Mouse (Mus musculus) heart, postnatal 36 days (tissue): ENCODE results near the gene Igll1. TPM values are rescaled to one million over a fixed set of nuclear protein-coding genes. Genes with fewer than 3 reads are reported as not detected.

Experiments
- DNase-seq, 2 experiments: peaks; one replicate each; pipeline ENCODE4 v3.0.0; 2021 to 2022
- intact Hi-C: fragments of 180-260 bp; cut with DNase I; formaldehyde crosslinking; loops from one replicate; pipeline ENCODE4 v1.15.1; 2025
- total RNA-seq, 2 experiments: library from RNA; stranded (reverse); gene quantifications; 2 replicates each; pipeline ENCODE4 v1.2.3; 2021

Igll1 gene
- not detected for total RNA-seq

DNA sequence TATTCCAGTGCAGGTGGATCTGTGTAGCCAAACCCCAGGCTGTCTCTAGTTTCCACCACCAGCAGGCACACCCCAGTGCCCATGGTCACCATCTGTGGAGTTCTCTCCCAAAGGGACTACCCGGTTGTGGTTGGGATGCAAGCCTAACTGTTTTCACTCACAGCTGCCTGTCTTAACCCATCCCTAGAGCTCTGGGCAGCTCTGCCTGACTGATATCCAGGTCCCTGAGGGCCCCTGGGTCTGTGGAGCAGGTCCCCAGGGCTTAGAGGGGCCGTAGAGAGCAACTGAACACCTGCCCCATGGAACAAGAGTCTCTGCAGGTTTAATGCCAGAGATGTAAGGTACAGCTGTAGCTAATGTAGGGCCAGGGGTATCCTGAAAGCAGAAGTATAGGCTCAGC lies at the start of gene Igll1:
Gene Igll1 (minus strand): TSS at position 8 of the 400 bp plus-strand sequence.
- no peak for DNase-seq
- intact Hi-C loops, result no loop called here

DNA sequence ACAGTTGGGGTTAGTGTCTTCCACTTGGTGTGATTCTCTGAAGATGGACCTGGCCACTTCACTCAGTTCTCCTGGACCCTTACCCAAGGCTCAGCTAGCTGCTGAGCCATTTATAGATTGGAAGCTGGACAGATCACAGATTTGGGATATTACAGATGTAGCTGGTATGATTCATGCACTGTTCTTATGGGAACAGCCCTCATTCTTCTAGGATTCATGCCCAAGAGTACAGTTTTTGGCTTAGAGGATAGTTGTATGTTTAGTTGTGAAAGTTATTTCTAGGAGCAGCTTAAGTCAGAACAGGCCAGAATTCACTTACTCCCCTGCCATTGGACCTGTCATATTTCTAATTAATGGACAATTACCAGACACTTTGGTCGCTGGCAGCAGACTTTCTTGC lies 49.7 kb upstream of the Igll1 start:
- intact Hi-C loops, result no loop called here
- DNase-seq, result no peak

DNA sequence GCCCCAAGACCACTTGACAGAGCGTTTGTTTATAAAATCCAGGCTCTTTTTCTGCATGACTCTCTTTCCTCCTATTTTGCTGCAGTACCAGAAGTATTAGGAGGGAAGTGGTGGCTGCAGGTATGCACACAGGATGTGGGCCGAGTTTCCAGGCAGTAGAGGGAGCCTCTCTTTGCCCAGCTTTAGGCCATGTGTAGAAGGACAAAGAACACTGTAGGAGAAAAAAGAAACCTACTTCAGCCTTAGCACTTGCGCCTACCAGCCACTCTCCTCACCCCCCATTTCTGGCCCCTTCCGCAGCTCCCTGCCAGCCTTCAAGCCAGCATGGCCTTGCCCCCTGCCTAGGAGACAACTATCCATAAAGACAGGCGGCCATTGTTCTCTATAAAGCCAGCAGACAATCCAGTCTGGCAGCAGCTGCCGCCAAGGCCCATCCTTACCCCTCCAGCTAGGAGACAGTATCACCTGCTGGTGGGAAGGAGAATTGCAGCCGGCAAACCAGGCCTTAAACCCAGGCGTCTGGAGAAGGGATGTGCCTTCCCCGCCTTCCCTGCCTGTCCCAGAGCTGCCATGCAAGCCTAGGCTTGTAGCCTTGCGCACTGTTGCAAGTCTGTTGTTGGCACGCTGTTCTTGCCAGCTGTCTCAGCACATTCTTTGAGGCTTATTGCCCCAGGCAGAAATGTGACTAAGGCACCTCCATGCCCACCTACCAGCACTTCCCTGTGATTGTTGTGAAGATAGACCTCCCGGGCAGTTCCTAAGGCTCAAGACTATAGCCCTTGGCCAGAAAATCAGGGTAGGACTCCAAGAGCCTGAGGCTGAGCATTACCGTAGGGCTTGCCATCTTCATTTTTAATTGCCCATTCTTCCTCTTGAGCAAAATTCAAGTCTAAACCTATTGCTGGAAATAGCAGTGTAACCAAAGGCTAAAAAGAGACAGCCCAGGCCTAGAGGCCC lies 48.1 kb upstream of the Igll1 start:
- DNase-seq, result peak; percentile 79 to 80
- intact Hi-C loops, result loop anchor here (1.0 kb wide), 2 partner anchors 16 to 57 kb away; partner anchors contain the start of gene Ppm1f

DNA sequence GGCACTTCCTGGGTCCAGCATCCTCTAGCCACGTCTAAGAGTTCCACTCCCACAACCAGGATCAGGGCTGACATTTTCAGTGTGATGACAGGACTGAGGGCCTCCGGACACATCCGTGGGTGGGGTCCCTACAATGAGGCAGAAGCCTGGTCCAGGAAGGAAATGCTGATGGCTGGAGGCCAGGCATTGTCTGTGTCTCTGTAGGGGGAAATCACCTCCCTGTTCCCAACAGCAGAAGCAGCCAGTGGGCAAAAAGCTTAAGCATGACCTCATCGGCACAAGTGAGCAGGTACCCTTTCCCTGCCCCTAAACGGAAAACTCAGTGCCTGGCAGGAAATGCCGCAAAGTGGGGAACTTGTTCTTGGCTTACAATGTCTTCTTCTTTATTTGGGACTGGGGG lies 44.0 kb upstream of the Igll1 start:
- intact Hi-C loops, result no loop called here
- DNase-seq, result peak; percentile 74 to 81

DNA sequence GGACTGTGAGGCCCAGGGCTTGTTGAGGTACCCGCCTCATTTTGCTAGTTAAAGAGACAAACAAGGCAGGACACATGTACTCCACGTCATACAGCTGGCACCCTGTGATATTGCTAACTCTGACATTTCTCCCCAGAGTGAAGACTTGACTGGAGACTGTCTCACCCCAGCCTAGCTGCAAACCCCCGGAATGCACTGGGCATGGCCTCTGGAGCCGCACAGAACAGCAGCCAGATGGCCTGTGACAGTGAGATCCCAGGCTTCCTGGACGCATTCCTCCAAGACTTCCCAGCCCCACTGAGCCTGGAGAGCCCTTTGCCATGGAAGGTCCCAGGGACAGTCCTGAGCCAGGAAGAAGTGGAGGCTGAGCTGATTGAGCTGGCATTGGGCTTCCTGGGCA lies 39.4 kb upstream of the Igll1 start:
- DNase-seq, result no peak
- intact Hi-C loops, result no loop called here

DNA sequence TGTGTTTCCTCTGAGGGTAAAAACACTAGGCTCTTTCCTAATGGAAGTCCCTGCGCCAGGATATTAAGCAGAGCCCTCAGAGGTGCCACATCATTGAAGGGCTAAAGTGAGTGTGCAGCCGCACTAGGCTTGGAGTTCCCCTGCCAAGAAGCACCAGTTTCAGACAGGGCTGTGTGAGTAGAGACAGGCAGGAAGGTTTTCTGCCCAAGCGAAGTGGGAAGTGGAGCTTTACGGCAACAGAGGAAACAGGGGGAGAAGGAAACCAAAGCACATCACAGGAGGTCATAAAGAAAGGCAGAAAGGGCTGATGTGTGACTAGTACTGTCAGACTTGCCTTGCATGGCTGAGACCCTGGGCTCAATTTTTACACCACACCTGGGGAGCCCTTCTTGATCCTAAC lies 38.5 kb upstream of the Igll1 start:
- intact Hi-C loops, result no loop called here
- DNase-seq, result no peak

DNA sequence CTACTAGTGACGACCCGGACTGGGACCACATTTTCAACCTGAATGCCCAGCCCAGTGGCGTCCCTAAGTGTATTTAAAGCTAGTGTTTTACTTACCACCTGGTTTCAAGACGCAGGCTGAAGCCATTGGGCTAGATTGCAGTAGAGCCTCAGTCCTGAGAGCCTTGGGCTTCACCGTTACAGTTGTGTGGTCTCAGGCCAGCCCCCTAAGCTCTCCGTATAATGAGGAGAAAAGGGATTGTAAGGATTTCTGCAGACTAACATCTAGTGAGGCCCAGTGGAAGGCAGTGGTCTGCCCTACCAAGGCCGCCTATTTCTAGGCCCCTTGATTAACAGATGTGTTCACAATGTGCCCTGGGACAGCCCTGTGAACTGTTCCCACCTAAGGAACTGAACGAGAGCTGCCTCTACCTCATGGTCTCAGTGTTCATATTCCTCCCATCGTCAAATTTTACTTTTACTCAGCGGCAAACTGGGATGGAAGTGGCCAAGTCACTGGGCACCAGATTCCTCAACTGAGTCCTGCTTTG lies 33.3 kb upstream of the Igll1 start:
- intact Hi-C loops, result loop anchor here (5.0 kb wide), 2 partner anchors 40 to 85 kb away; partner anchors contain the start of gene Mapk1
- DNase-seq, result no peak

DNA sequence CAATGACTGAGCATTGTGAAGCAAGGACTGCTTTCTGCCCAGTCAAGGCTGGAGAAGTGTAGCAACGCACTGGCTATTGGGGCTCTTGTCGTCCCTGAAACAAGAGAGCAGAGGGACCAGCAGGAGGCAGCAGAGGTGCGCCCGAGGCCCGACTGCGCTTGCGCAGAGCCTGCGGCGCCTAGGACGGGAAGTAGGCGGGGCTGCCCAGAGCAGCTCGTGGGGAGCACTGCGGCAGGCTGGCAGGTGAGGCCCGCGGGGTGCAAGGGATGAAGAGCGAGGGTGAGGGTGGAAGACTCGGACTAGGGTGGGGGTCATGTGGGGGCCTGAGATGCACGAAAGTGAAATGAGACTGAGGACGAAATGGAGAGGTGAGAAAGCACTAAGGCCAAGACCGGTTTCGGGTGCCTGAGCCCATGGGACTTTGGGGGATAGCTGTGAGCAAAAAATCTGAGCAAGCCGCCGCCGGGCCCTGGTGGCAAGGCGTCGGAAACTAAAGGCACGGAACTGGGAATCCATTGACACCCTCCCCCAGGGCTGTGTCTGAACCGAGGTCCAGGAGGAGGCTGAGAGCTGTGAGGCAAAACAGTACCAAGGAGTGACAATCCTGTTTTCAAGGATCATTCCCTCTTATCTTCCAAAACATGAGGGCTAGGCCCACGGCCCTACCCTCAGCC lies 32.7 kb upstream of the Igll1 start, which contains the start of gene Ppm1f:
Gene Ppm1f (plus strand): TSS at position 88 of the 674 bp plus-strand sequence.
- DNase-seq, result peak; percentile 97 to 98
- intact Hi-C loops, result loop anchor here (1.0 to 5.0 kb wide), 4 partner anchors 16 to 86 kb away; partner anchors contain the start of genes Mapk1, Top3b and Vpreb1

DNA sequence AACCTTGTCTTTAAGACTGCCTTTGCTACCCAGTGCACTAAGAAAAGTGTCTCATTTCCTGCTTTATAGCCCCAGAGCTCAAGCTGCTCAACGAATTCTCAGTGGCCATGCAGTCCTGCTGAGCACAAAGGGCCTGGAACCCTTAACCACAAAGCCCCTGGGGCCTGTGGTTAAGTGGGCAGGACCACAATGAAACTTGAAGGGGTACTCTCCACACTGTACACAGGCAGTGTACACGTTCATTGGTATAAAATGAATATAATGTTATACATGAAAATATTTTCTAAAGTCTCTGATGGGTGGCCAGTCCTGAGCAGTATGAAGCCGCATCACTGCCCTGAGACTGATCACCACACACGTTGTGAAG lies 32.2 kb upstream of the Igll1 start:
- intact Hi-C loops, result loop anchor here (1.0 to 5.0 kb wide), 4 partner anchors 16 to 86 kb away; partner anchors contain the start of genes Mapk1, Top3b and Vpreb1
- DNase-seq, result no peak

DNA sequence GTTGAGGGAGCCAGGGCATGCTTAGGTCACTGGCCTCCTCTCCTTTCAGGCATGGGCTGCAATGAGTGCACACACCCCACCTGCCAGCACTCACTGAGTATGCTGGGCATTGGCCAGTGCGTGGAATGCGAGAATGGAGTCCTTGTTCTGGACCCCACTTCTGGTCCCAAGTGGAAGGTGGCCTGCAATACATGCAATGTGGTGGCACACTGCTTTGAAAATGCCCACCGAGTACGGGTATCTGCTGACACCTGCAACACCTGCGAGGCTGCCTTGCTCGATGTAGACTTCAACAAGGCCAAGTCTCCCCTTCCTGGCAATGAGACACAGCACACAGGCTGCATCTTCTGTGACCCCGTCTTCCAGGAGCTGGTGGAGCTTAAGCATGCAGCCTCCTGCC lies 28.6 kb upstream of the Igll1 start:
- DNase-seq, result no peak
- intact Hi-C loops, result no loop called here

DNA sequence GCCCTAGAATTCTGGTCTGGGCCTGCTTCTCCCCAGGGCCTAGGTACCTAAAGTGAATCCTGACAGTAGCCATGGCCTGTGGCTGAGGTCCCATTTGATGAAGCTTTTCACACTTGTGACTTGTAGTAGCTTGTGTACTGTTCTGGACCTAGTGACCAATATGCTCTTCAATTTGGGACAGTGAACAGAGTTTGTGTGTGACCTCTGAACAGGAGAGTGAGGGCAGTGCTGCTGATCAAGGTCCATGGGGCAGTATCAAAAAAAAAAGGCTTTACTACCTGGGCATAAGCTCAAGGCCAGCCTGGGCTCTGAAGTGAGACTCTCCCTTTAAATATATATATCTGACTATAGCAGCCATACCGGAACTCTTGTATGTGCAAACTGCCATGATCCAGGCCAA lies 24.6 kb upstream of the Igll1 start:
- intact Hi-C loops, result no loop called here
- DNase-seq, result no peak

DNA sequence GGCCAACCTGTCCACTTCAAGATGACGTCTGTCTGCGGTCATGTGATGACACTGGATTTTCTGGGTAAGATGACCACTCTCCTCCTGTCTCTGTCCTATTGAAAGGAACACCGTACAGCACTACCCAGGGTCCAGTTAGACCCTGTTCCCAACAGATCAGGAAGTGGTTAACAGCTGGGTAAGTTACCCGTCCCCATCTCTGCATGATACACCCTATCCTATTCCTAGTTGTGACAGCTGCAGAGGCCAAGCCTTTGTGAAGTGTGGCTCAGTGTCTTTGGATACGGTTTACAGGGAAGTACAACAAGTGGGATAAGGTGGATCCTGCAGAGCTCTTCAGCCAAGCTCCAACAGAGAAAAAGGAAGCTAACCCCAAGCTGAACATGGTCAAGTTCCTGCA lies 15.2 kb upstream of the Igll1 start:
- intact Hi-C loops, result no loop called here

DNA sequence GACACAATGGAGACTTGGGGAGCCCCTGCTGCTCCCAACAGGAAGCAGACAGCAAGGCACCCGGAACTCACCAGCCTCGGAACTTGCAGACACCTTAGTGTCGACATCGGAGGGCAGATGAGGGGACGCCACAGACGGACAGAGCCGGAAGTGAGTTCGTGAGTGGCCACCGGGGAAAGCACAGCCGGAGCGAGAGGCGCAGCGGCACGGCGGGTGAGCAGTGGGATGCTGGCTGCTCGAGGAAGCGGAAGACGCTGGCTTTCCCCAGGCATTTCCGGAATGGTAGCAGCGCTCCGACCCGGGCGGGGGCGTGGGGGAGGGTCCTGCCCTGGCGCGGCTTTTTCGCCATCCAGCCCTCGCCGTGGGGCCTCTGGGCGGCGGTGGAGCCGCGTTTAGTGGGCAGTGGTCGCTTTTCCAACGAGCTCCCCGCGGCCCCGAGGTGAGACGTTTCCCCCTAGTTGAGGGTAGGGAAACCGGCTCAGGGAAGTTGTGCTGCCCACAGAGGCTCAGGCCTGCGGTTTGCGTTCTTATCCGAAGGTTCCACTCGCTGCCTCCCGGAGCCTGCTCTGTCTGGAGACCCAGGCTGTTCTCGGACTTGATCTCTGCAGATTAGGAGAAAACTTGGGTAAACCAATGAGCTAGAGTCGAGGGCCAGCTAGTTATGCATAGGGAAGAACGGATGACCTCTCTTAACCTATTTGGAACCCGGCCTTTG lies 7.0 kb upstream of the Igll1 start, which contains the start of the genes Top3b and Vpreb1:
Gene Top3b (plus strand): TSS at position 120 of the 715 bp plus-strand sequence.
Gene Vpreb1 (minus strand): TSS at position 227 of the 715 bp plus-strand sequence.
- DNase-seq, result peak; percentile 82 to 85
- intact Hi-C loops, result loop anchor here (1.0 kb wide), 1 partner anchor 26 kb away; the partner anchor contains the start of gene Ppm1f

More for the DNA sequence above, 15.2 kb upstream of the Igll1 start:
- no peak for DNase-seq

DNA sequence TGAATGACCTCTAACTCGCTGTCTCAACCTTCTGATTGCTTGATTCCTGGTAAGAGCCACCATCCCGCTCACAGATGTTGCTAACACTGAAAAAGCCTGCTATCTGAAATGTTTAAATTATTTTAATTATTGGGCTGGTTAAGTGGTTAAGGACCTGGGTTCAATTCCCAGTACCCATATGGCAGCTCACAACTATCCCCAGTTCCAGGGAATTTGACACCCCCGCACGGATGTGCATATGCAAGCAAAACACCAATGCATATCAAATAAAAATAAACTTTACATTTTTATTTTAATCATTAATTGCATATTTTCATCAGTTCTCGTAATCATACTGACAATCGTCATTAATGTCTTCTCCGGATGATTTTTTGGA lies 6.4 kb upstream of the Igll1 start:
- intact Hi-C loops, result loop anchor here (1.0 kb wide), 1 partner anchor 26 kb away; the partner anchor contains the start of gene Ppm1f
- DNase-seq, result no peak

DNA sequence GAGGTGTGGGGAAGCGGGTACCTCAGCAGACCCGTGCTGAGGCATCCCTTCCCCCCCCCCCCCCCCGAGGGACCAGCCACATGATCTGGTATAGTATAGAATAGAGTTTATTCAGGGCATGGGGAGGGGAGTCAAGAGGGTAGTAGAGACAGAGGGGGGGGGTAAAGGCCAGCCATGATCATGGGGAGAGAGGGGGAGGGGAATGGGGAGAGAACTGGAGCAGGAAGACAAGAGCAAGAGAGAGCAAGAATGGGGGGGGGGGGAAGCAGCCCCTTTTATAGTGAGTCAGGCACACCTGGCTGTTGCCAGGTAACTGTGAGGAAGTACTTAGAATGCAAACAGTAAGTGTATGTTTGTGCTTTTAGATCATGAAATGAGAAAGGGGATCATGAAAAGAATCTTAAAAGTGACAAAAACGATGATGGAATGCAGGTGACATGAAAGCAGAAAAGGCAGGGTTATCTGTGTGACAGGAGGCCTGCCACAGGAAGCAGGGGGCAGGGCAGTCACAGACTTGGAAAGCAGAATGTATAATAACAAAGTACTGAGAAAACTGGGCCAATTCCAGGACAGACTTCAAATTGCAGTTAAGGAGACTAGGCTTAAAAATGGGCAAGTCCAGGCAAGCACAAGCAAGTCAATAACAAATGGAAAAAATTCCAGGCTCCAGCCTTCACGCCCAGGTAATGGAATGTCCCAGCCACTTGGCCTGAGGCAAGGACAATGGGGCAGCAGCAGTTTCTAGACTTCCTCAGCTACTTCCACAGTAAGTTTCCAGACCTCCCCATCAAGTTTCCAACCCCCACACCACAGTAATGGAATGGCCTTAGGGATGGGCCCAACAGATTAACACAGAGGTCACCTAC lies 2.1 kb upstream of the Igll1 start:
- intact Hi-C loops, result no loop called here
- DNase-seq, result no peak

DNA sequence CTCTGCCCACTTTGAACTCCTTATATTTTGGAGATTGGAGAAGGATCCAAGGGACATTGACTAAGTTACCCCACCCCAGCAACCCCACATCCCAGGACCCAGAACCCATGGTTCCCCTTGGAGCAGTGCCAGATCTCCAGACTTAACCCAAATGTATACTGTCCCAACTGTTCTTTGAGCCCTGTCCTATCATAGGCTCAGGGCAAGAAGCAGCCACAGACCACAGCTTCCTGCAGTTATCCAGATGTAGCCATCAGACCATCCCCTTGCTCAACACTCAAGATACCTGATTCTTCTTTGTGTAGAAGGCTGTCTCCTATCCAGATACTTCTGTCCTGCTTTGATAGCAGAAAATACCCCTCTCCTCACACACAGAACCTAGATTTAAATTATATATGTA lies 1.4 kb upstream of the Igll1 start:
- no peak for DNase-seq
- intact Hi-C loops, result no loop called here

DNA sequence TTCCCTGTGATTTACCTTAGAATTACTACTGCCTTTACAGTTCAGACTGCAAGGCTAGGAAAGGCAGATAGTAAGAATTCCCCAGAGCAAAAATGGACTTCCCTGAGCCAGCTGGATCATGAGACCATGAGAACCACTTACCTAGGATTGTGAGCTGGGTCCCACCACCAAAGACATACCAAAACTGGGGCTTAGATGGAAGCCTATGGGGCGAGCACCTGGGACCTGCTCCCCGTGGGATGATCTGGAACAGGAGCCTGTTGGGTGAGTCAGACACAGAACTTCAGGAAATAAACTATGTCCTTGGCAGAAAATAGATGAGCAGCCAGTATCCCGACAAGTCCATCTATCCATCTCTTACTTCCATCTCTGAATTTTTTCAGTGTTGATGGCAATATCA lies 1.5 kb downstream of the Igll1 start:
- no peak for DNase-seq
- intact Hi-C loops, result no loop called here

DNA sequence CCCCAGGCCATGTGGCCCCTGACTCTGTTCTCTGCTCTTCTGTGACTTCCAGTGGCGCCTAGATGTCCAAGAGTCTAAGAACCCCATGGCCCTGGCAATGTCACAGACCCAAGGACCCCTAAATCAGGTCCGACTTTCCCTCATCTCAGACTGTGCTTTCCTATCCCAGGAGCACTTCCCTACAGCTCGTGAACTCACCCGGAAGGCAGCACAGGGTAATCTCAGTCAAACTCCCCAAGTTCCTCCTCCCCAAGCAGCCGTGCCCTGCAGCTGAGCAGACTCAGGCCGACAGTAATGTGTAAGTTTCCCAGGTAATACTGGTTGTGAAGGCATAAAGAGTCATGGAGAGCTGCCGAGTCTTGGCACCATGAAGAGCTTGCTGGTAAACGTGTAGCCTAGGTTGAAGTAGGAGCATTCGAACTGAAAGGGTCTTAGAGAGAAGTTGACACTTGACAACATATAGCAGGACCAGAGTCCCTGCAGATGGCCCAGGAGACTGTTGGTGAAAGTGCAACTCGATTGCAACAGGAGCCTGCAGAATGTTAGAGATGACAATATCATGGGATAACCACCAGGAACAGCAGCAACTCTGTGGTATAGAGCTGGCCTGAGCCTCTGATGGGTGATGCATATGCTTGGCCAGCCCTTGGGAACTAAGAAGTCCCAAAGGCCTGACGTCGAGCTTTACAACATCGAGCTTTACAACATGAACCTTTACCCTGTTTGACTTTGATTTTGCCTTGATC lies 6.9 kb downstream of the Igll1 start:
- no peak for DNase-seq
- intact Hi-C loops, result loop anchor here (5.0 kb wide), 1 partner anchor 40 kb away; the partner anchor contains the start of gene Ppm1f
